Mouse (Mus musculus) kidney, postnatal 4 days (tissue): ENCODE results near the gene Lgmn.

ENCODE experiments used
- DNase-seq, 2 experiments: peaks; one replicate each; pipeline ENCODE4 v3.0.0; 2021; ENCODE audit warnings: mixed read lengths in 2 of 2

Lgmn gene

GRCm38 (mm10) chr12:102390042-102390441 is 49.6 kb downstream of the Lgmn start:
- DNase-seq: peak in 1 of 2 experiments; percentile 12

DNA sequence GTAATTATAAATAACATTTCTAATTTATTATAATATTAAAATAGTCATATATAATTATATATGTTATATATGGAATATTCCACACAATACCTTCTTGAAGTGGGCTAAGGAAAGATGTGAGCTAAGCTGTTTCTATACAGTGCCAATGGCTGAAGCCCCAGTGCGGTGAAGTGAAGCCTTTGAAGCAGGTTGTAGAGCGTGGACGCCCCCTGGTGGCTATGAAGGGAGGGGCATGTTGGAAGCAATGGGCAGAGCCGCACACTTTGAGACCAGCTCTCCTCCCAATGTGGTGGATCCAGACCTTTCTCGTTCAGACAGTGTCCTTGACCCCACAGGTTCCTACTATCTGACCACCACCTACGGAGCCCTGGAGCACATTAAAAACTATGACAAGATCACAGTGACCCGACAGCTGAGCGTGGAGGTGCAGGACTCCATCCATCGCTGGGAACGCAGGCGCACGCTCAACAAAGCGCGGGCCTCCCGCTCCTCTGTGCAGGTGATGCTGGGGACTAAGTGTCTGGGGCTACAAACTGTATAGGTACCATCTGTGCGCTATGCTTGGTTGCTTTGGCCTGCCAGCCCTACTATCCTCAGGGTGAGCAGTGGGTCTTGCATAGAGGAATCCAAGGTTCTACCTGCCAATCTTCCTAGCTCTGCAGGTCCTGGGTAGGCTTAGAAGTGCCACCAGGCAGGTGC is 52.2 kb downstream of the Lgmn start:
- DNase-seq: peak; percentile 89 to 90

DNA sequence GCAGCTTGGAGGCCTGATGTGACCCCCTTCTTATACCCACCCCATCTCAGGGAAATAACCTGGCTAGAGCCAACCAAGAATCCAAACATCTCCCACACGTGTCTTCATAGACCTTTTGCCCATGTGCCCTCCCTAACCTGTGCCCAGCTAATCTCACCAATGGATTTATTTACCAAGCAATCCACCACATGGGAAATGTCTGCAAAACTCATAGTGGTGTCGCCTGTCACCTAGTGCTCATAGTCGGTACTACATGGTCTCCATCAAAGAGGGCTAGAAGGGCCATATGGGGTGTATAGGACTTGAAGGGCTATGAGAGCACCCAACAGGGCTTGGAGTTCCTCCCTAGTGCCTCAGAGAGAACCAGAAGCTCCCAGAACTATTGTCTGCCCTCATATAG is 54.8 kb downstream of the Lgmn start:
- DNase-seq: peak; percentile 57 to 63

GRCm38 (mm10) chr12:102383288-102383687 is 56.3 kb downstream of the Lgmn start:
- DNase-seq: no peak

DNA sequence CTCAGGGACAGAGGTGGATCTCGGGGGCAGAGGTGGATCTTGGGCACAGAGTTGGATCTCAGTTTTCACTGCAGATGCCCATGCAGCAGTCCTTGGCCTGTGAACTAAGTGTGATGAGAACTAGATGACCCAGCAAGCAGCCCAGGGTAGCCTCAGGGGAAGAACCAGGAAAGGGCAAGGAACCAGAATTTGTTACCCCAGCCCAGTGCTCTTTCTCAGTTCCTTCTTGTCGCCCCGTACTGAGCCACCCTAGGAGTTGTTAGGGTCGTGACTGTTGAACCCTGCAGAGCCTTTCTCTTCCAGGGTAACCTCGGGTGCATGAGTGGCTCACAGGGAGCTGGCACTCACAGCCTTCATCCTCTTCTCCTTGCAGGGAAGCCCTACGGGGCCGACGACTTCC is 57.4 kb downstream of the Lgmn start:
- no peak for DNase-seq

DNA sequence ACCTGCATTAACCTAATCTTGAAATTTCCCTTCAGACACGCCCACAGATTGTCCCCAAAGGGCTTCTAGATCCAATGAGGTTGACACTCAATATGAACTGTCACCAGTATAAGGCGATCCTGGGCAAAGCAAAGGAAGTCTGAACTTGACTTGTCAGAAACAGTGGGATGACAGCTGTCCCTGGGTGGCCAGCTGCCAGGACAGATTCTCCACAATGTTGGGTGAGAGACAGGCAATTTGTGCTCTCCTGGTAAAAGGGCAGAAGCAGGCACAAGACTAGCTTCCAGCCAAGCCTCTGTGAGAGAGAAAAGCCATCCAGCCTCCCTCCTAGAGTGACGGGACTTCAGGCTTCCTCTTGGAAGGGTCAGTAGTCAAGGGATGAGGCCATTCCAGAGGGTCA is 67.3 kb downstream of the Lgmn start:
- no peak for DNase-seq

- DNase-seq: no peak
Measured at GRCm38 (mm10) chr12:102370931-102371500, 68.6 kb downstream of the Lgmn start.

GRCm38 (mm10) chr12:102369488-102370235 is 70.0 kb downstream of the Lgmn start:
- peak; percentile 43 to 50 for DNase-seq

DNA sequence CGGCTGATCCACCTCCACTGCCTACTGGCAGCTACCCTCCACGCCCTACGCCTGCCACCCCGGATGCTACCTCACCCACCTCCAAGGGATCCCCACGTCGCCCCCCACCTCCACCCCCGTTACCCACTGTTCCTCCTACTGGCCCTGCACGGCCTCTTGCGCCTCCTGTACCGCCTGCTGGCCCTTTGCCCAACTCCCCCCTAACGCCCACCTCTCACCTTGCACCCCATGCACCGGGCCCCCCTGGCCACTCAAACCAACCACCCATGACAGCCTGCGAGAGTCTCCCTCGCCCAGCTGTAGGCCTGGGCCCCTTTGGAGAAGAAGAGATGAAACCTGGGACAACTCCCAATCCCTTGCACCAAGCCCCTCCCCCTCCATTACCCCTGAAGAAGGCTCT is 71.1 kb downstream of the Lgmn start:
- DNase-seq: peak in 1 of 2 experiments; percentile 10

- peak in 1 of 2 experiments; percentile 16 for DNase-seq
Measured at GRCm38 (mm10) chr12:102368066-102368465, 71.5 kb downstream of the Lgmn start.

GRCm38 (mm10) chr12:102367075-102367474 is 72.5 kb downstream of the Lgmn start:
- DNase-seq: no peak

DNA sequence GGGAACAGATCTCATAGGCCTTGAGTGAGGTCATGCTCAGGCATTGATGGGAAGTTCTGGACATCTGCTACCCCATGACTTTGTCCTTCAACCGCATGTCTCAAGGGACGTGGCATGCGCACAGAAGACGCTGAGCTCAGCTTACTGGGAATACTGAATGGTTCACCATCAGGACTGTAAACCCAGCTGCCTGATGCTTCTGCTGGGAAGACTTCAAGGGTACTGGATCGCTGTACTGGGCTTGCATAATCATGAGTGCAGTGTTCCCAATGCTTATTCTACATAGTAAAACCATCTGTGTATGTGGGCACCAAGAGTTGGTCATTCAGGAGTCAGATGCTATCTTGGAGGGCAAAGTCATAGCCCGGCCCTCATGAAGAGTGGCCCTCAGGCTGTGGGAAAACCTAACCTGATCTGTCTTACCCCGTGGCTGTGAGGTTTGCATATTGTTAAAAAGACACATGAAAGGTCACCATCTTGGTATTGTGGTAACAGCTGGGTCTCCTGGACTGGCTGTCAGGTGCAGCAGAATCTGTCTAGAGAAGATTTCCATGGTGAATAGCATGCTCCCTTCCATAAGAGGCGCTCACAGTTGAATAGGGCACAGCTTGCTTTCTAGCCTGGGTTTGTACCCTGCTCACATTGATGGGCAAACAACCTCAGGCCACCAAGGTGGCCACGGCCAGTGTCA is 73.3 kb downstream of the Lgmn start:
- DNase-seq: no peak

- peak in 1 of 2 experiments; percentile 7 for DNase-seq
Measured at GRCm38 (mm10) chr12:102365016-102365415, 74.6 kb downstream of the Lgmn start.

DNA sequence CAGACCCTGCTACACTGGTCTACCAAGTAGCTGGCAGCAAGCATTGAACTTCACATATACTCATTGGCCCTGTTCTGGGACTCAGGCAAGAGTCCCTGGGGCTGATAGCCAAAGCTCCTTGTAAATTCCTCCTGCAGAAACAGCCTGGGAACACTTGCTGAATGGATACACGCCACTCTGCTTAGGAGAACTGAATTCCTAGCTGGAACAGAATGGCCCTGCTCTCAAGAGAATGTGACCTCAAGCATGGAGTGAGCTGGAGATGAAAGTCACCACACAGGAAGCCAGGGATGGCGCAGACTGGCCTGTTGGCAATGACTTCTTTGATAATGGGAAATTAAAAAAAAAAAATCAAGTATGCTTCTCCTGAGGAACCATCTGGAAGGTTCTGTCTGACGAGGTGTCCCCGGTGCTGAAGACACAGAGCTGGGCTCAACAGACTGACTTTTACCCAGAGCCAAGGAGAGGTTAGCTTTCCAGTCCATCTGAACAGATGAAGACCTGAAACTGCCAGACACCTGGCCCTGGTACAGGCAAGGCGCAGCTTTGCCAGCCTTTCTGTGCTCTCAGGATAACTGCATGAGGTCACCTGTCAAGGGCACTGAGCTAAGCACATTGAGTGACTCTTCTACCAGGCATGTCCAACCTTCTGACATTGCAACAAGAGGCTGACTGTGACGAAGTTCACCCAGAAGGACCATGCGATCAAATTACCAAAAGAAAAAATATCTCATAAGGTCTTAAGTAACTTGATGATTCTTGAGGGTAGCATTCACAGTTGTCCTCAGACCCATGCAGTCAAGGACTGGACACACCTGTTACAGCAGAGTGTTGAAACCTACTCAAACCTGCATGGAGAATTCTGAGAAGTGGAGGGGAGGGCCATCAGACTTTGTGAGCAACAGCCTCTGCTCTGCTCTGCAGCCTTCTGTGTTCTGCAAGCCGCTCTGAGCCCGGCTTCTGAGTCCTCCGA is 78.1 kb downstream of the Lgmn start:
- DNase-seq: no peak

- DNase-seq: no peak
Measured at GRCm38 (mm10) chr12:102359390-102359789, 80.2 kb downstream of the Lgmn start.

DNA sequence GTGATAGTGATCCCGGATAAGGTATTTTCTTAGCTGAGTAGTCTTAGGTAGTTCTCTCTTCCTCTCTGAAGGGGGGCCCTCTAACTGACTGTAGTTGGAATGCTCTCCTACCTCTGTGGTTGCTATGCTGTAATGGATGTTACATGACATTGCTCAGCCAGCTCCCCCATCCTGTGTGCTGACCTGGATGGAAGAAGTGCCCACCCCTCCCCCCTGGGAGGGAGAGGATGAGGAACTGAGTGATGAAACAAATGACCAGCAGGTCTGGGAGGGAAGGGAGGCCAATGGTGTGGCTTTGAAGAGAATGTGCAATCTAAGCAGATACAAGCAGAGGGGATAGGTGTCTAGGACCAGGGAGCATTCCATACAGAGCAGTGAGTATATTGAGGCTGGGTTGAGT is 82.8 kb downstream of the Lgmn start:
- DNase-seq: no peak

DNA sequence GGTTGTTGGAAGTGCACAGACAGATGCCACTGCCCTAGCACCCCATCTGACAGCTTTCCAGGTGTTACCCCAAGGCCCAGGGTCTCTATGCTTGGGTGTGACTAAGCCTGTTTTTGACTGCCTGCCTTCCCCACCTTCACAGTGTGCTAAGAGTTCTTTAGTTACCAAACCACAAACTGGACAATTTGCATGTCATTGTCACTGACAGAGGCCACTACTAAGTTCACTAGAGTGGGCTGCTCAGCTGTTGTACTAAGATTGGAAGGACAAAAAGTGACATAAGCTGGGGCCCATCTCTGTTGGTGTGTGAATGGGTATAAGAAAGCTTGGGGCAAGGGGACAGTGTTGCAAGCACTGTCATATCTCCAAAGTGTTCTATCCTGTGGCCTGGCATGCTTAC is 83.8 kb downstream of the Lgmn start:
- no peak for DNase-seq

GRCm38 (mm10) chr12:102354126-102354984 is 85.3 kb downstream of the Lgmn start:
- DNase-seq: peak in 1 of 2 experiments; percentile 16

DNA sequence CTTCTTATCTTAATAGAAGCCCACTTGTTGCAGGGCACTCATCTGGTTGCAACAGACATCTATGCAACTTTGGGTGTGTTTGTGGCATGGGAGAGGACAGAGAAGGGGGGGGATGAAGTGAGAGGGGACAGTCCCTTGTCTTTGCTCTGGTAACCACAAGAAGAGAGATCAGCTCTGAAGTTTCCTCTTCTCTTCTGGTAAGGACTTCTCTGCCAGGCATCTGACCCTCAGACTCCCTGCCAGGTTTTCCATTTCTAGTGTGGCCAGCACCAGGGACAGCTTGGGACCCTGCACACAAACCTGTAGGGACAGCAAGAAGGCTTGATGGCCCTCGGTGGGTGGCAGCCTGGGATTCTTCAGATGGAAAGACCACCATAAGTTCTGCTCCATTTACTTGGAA is 88.6 kb downstream of the Lgmn start:
- no peak for DNase-seq

DNA sequence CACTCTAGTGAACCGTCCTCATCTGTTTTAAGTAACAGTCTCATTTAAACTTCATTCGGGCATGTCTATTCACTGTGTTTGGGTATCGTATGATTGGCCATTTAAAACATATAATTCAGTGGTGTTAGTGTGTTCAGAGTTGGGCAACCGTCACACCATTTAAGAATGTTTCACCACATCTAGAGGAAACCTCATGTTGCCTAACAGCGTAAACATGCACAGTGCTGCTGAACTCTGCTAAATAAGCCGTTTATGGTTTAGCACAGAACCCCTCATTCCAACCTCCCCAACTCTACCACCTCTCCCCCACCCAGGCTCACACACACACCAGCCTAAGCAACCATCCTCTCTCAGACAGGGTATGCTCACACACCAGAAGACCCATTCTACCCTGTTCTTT is 91.2 kb downstream of the Lgmn start:
- DNase-seq: no peak

DNA sequence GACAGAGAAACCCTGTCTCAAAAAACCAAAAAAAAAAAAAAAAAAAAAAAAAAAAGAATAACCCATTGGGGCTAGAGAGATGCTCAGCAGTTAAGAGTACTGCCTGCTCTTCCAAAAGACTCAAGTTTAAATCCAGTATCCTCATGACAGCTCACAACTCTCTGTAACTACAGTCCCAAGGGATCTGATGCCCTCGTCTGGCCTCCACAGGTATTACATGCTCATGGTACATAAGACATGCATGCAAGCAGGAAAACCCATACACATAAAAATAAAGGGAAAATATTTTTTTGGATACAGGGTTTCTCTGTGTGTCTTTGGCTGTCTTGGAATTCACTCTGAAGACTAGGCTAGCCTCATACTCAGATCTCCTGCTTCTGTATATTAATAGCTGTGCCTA is 93.1 kb downstream of the Lgmn start:
- peak; percentile 72 to 77 for DNase-seq
